Mouse (Mus musculus) lung, postnatal 0 days (tissue): ENCODE data around the gene Ciart.

Experiments used
- CTCF ChIP-seq: IDR thresholded peaks from 2 replicates; pipeline ENCODE4 v1.5.1; 2016; ENCODE audit warnings: antibody characterized with exemption, mild to moderate bottlenecking
- EP300 ChIP-seq: IDR thresholded peaks from 2 replicates; pipeline ENCODE4 v1.6.1; 2016; ENCODE audit warnings: antibody characterized with exemption, mild to moderate bottlenecking, control low read depth

DNA sequence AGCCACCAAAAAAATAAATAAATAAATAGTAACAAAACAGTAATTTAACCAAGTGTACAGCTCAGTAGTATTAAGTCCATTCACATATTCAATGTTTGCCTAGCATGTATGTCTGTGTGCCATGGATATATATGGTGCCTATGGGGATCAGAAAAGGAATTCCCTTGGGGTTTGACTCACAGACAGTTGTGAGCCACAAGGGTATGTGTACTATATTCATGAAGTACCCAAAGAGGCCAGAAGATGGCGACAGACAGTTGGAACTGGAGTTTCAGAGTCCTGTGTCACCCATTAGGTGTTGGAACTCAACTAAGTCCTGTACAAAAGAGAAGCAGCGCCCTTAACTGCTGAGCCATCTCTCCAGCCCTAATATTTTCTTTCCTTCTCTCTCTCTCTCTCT, 20.3 kb downstream of the Ciart start:
- TF ChIP-seq CTCF (peak; percentile 88), EP300 (no peak)
